Mouse (Mus musculus) naive thymus-derived CD4-positive, alpha-beta T cell, adult 5 months (primary cell): Measurements from ENCODE around the gene Klrg1. TPM values are rescaled to one million over a fixed set of nuclear protein-coding genes. Genes with fewer than 3 reads are reported as not detected.

Source experiments
- polyA plus RNA-seq: library from polyadenylated mRNA; unstranded; fragments of 100-300 nt; shearing (Covaris generic); gene quantifications from one replicate; pipeline ENCODE4 v1.2.1, GENCODE M21; 2017

Klrg1 gene
- not detected for polyA plus RNA-seq

DNA sequence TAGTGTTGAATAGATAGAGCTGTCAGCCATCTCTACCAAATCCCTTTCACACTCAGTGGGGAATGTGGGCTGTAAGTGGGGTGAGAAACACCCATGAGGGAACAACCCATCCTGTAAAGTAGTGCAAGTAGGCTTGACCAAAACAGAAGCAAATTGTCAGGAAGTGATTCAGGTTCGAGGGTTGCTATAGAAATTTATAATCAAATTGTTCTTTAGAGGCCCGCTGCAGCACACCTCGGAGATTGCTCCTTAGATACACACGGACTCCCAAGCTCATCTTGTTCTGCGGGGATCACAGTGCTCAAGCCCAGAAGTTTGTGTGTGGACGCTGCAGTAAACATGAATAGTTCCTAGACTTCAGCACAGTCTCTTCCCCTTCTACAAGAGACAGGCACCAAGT is at the start of gene Klrg1:
Gene Klrg1, minus strand, starts transcription at position 101 of the 400 bp plus-strand sequence.

DNA sequence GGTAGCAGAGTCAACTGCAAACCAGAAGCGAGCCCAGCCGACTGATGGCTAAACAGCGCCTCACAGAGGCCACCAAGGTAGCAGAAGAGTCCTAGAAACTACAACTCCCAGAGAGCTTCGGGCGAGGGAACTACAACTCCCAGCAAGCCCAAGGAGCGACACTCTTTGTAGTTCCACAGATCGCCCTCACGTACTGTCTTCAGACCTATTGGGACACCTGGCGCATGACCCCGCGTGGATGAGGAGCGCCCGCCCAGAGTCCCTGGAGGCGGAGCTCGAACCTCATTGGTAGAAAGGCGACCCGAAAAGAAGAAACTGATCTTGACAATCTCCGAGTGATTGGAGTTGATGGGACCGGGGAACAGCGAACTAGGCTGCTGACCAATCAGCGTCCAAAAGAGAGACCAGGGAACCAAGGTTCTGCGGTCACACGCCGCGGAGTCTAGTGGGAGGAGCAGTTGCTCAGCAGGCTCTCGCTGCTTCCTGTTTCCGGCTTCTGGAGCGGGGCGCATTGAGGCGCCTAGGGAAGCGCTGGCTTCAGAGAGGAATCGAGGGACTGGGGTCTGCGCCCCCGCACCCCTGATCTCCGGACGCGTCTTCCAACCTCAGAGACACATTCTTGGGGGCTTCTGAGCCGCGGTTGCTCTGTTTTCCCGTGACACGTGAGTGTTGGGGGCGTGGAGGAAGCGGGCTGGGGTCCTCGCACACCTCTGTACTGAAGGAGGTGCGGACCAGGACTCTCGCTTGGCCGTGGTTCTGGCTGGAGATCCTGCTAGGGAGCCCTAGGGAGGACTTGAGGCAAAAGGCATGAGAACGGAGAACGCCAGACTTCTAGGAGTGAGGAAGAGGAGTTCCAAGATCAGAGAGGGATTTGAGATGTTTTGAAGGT is 26.1 kb upstream of the Klrg1 start, which contains the start of gene M6pr:
Gene M6pr, plus strand, starts transcription at position 216 of the 889 bp plus-strand sequence.

Other genes starting within 250 kb of the Klrg1 start
- 158 TPM for gene M6pr, start 25.8 kb upstream of the Klrg1 start, polyA plus RNA-seq
- 17.2 TPM for gene Phc1, start 57.7 kb upstream of the Klrg1 start, polyA plus RNA-seq
- gene Rimklb, start 215.9 kb upstream of the Klrg1 start, polyA plus RNA-seq = not detected
- gene Mfap5, start 223.0 kb upstream of the Klrg1 start, polyA plus RNA-seq = not detected